Mouse (Mus musculus) myocyte (in vitro differentiated cells): ENCODE data around the gene Tas2r140. TPM values are rescaled to one million over a fixed set of nuclear protein-coding genes. Genes with fewer than 3 reads are reported as not detected.

Experiments
- H3K27me3 ChIP-seq: one replicate; pipeline ENCODE4 v1.6.1; 2011; ENCODE audit not compliant: control insufficient read depth, insufficient read depth, insufficient read length
- H3K36me3 ChIP-seq: one replicate; pipeline ENCODE4 v1.6.1; 2011; ENCODE audit not compliant: control insufficient read depth, insufficient read depth
- H3K4me2 ChIP-seq: one replicate; pipeline ENCODE4 v1.6.1; 2011; ENCODE audit warnings: low read depth, control low read depth
- H3K4me3 ChIP-seq: one replicate; pipeline ENCODE4 v1.5.1; 2011; ENCODE audit warnings: mild to moderate bottlenecking, control low read depth, moderate library complexity
- H3K79me2 ChIP-seq: one replicate; pipeline ENCODE4 v1.6.1; 2011; ENCODE audit not compliant: control insufficient read depth, insufficient read depth
- H3ac ChIP-seq: one replicate; pipeline ENCODE4 v1.6.1; 2011; ENCODE audit not compliant: control insufficient read depth, insufficient read length
- CEBPB ChIP-seq: IDR thresholded peaks from 2 replicates; pipeline ENCODE4 v1.6.1; 2011; ENCODE audit warnings: mild to moderate bottlenecking, moderate library complexity; ENCODE audit not compliant: poor library complexity, insufficient read depth, severe bottlenecking
- E2F4 ChIP-seq: IDR thresholded peaks from one replicate; pipeline ENCODE4 v1.6.1; 2011; ENCODE audit warnings: mild to moderate bottlenecking, control low read depth, moderate library complexity; ENCODE audit not compliant: insufficient read depth
- MAX ChIP-seq: IDR thresholded peaks from one replicate; pipeline ENCODE4 v1.6.1; 2011; ENCODE audit warnings: low read depth, mild to moderate bottlenecking, control low read depth
- MYOD1 ChIP-seq, 3 experiments: IDR thresholded peaks; one replicate each; pipeline ENCODE4 v1.6.1; 2011; ENCODE audit warnings: control low read depth in 2 of 3, low read depth in 2 of 3, mild to moderate bottlenecking in 2 of 3, moderate library complexity in 1 of 3; ENCODE audit not compliant: insufficient read length in 2 of 3, control insufficient read depth in 1 of 3
- MYOG ChIP-seq, 3 experiments: IDR thresholded peaks; one replicate each; pipeline ENCODE4 v1.6.1; 2011; ENCODE audit warnings: control low read depth in 2 of 3, low read depth in 2 of 3, mild to moderate bottlenecking in 2 of 3; ENCODE audit not compliant: insufficient read length in 2 of 3, control insufficient read depth in 1 of 3, insufficient read depth in 1 of 3
- POLR2A ChIP-seq: IDR thresholded peaks from one replicate; pipeline ENCODE4 v1.6.1; 2011; ENCODE audit warnings: low read depth, mild to moderate bottlenecking, control low read depth, moderate library complexity; ENCODE audit not compliant: insufficient read length
- POLR2AphosphoS2 ChIP-seq: IDR thresholded peaks from one replicate; pipeline ENCODE4 v1.6.1; 2011; ENCODE audit warnings: low read depth, control low read depth; ENCODE audit not compliant: insufficient read length
- REST ChIP-seq: IDR thresholded peaks from one replicate; pipeline ENCODE4 v1.6.1; 2011; ENCODE audit warnings: mild to moderate bottlenecking, control low read depth, moderate library complexity; ENCODE audit not compliant: insufficient read depth, insufficient read length
- SRF ChIP-seq: IDR thresholded peaks from one replicate; pipeline ENCODE4 v1.6.1; 2011; ENCODE audit warnings: low read depth; ENCODE audit not compliant: control insufficient read depth, insufficient read length
- TCF12 ChIP-seq: IDR thresholded peaks from one replicate; pipeline ENCODE4 v1.6.1; 2011; ENCODE audit warnings: mild to moderate bottlenecking, control low read depth; ENCODE audit not compliant: poor library complexity, insufficient read depth, severe bottlenecking
- TCF3 ChIP-seq: IDR thresholded peaks from one replicate; pipeline ENCODE4 v1.6.1; 2011; ENCODE audit warnings: low read depth, control low read depth; ENCODE audit not compliant: insufficient read length
- USF1 ChIP-seq: IDR thresholded peaks from one replicate; pipeline ENCODE4 v1.6.1; 2011; ENCODE audit warnings: low read depth, mild to moderate bottlenecking, control low read depth, moderate library complexity
- polyA plus RNA-seq: library from polyadenylated mRNA; unstranded; fragments of >200 nt; fragmentation: generic; extraction: Trizol; gene quantifications from one replicate; pipeline ENCODE4 v1.2.1, GENCODE M21; 2012; ENCODE audit warnings: missing spikeins

The Tas2r140 gene
- not detected for polyA plus RNA-seq

GRCm38 (mm10) chr6:133055716-133056115 is at the start of gene Tas2r140:
Tas2r140 (minus strand) TSS chr6:133055816.
- H3K27me3 ChIP-seq = no peaks in the 10 kb centered on the region
- H3K79me2 ChIP-seq = no peaks in the 10 kb centered on the region
- H3ac ChIP-seq = no peak within 1 kb of the TSS
- no peaks in the 10 kb centered on the region for H3K36me3 ChIP-seq
- no peak within 1 kb of the TSS for H3K4me3 ChIP-seq
- TF ChIP-seq SRF = no peak
- no peak for TF ChIP-seq E2F4
- TF ChIP-seq MYOD1 (IDR thresholded peaks at IDR 0.05; ENCODE audit: control insufficient read depth in 1 of 3, insufficient read length in 2 of 3, low read depth in 2 of 3) = no peak
- no peak for TF ChIP-seq REST
- TF ChIP-seq CEBPB = no peak
- TF ChIP-seq TCF3 = no peak
- no peak for TF ChIP-seq MYOG (IDR thresholded peaks at IDR 0.05; ENCODE audit: control insufficient read depth in 1 of 3, insufficient read depth in 1 of 3, insufficient read length in 2 of 3, low read depth in 2 of 3)
- no peak for TF ChIP-seq TCF12
- no peak for TF ChIP-seq MAX
- no peak for TF ChIP-seq POLR2AphosphoS2
- TF ChIP-seq USF1 = no peak
- TF ChIP-seq POLR2A = no peak
- no peak within 1 kb of the TSS for H3K4me2 ChIP-seq

DNA sequence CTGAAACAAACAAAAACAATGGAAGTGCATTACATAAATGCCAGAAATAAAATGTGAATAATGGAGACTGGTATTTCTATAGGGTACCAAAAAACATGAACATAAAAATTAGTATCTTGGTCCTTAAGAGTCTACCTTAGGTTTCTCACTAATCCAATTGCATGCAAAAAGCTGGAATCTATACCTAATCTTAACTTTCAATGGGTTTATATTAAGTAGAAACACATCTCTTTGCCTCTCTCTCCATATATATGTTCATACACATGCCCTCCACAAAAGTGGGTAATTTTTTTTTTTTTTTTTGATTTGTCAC is 48.9 kb upstream of the Tas2r140 start, which contains the start of gene Smim10l1:
Gene Smim10l1, plus strand, starts transcription at position 301 of the 313 bp plus-strand sequence.
- peak within 1 kb of the TSS; percentile 66 for H3K4me3 ChIP-seq
- no peaks in the 10 kb centered on the region for H3K27me3 ChIP-seq
- peak within 1 kb of the TSS; percentile 75 for H3K4me2 ChIP-seq
- TF ChIP-seq MAX = no peak
- TF ChIP-seq TCF3 = no peak
- no peak for TF ChIP-seq POLR2A
- no peak for TF ChIP-seq MYOG (IDR thresholded peaks at IDR 0.05; ENCODE audit: control insufficient read depth in 1 of 3, insufficient read depth in 1 of 3, insufficient read length in 2 of 3, low read depth in 2 of 3)
- H3ac ChIP-seq = peak within 1 kb of the TSS; percentile 87
- H3K79me2 ChIP-seq = peaks cover 37% of the 10 kb centered on the region
- H3K36me3 ChIP-seq = peaks cover 4% of the 10 kb centered on the region

DNA sequence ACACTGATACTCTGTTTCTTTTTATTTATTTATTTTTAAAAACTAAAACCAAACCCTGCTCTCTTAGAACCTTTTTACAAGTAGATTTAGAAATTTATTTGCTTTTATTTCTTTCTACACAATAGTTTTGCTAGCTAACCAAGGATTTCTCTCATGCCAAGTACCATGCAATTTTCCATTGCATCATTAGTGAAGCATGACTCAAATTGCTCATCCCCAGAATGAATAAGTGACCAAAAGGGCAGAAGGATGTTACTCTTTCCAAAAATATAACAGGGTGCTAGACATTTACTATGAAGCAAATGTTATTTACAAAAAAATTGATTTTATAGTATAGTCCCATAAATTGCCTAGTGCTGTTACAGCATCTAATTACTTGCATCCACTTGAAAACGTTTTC is 46.8 kb upstream of the Tas2r140 start:
- Histone ChIP-seq H3ac (no peak overlapping the region), H3K36me3 (no peaks in the 10 kb centered on the region), H3K4me2 (no peak overlapping the region), H3K79me2 (peaks cover 19% of the 10 kb centered on the region), H3K27me3 (no peaks in the 10 kb centered on the region), H3K4me3 (no peak overlapping the region)
- no peak for TF ChIP-seq REST

DNA sequence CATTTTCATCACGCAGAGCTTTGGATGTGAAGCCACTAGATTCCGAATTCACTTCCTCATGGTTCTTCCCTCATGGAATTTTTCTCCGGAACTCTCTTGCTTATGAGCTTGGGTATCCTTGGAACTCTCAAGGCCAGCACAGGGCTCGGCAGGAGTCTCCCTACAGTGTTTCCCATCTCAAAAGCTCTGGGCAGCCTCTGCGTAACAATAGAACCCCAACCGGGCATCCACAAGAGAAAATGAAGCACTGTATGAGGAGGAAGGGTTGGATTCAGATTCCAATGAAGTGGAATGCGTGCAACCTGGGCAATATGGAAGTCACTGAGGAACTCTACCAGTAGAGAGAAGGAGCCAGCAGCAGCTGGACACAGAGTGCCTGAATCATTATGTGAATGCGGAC is 36.6 kb upstream of the Tas2r140 start:
- no peak overlapping the region for H3K4me2 ChIP-seq
- no peaks in the 10 kb centered on the region for H3K36me3 ChIP-seq
- TF ChIP-seq REST (no peak), SRF (no peak), POLR2AphosphoS2 (no peak), POLR2A (no peak), MYOG (IDR thresholded peaks at IDR 0.05; ENCODE audit: control insufficient read depth in 1 of 3, insufficient read depth in 1 of 3, insufficient read length in 2 of 3, low read depth in 2 of 3) (no peak), USF1 (no peak), MAX (no peak), MYOD1 (IDR thresholded peaks at IDR 0.05; ENCODE audit: control insufficient read depth in 1 of 3, insufficient read length in 2 of 3, low read depth in 2 of 3) (no peak), TCF3 (no peak), CEBPB (no peak), E2F4 (no peak), TCF12 (no peak)
- no peaks in the 10 kb centered on the region for H3K79me2 ChIP-seq
- H3K27me3 ChIP-seq = no peaks in the 10 kb centered on the region
- no peak overlapping the region for H3ac ChIP-seq
- no peak overlapping the region for H3K4me3 ChIP-seq

DNA sequence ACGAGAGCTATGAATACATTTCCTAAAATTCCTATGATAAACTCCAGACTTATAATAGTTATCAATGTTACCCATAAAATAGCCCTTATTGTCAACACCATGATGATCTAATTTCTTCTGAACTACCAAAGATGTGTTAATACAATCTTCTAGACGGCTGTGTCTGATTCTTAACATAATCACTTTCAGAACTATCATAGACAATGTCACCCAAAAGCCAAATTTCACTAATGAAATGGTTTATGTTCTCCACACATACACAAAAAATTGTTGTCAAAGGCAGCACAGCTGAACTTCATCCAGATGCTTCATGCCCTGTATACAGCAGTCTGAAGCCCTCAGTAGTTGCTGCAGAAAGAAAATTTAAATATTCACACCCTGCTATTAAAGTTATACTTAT is 18.6 kb downstream of the Tas2r140 start, which contains the start of gene Tas2r103:
Gene Tas2r103, minus strand, starts transcription at position 101 of the 400 bp plus-strand sequence.
- Histone ChIP-seq H3K27me3 (no peaks in the 10 kb centered on the region), H3K79me2 (no peaks in the 10 kb centered on the region), H3ac (no peak within 1 kb of the TSS), H3K36me3 (no peaks in the 10 kb centered on the region), H3K4me2 (no peak within 1 kb of the TSS), H3K4me3 (no peak within 1 kb of the TSS)
- TF ChIP-seq TCF12 (no peak), MYOD1 (IDR thresholded peaks at IDR 0.05; ENCODE audit: control insufficient read depth in 1 of 3, insufficient read length in 2 of 3, low read depth in 2 of 3) (no peak), CEBPB (no peak), USF1 (no peak)

Other genes with a start within 250 kb of the Tas2r140 start
- gene Tas2r123, start 208.7 kb downstream of the Tas2r140 start, polyA plus RNA-seq = not detected
- gene Tas2r116, start 200.4 kb downstream of the Tas2r140 start, polyA plus RNA-seq = not detected
- gene Tas2r110, start 187.8 kb downstream of the Tas2r140 start, polyA plus RNA-seq = not detected
- not detected for gene Tas2r113, start 162.8 kb downstream of the Tas2r140 start, polyA plus RNA-seq
- not detected for gene Tas2r125, start 146.2 kb downstream of the Tas2r140 start, polyA plus RNA-seq
- gene Tas2r129, start 104.7 kb downstream of the Tas2r140 start, polyA plus RNA-seq = not detected
- gene Tas2r131, start 97.9 kb downstream of the Tas2r140 start, polyA plus RNA-seq = not detected
- not detected for gene Tas2r109, start 74.9 kb downstream of the Tas2r140 start, polyA plus RNA-seq
- gene Tas2r103, start 18.7 kb downstream of the Tas2r140 start, polyA plus RNA-seq = not detected
- gene Smim10l1, start 49.1 kb upstream of the Tas2r140 start, polyA plus RNA-seq = 33.1 TPM
- not detected for gene 5530400C23Rik, start 236.4 kb upstream of the Tas2r140 start, polyA plus RNA-seq